Mouse (Mus musculus) fat pad, adult 2 months (tissue): ENCODE data around the gene Ank3.

Experiments
- DNase-seq: peaks from one replicate; pipeline ENCODE4 v3.0.0-alpha.2; 2011; ENCODE audit warnings: low read depth, low spot score; ENCODE audit errors: extremely low read depth

Gene Ank3

DNA sequence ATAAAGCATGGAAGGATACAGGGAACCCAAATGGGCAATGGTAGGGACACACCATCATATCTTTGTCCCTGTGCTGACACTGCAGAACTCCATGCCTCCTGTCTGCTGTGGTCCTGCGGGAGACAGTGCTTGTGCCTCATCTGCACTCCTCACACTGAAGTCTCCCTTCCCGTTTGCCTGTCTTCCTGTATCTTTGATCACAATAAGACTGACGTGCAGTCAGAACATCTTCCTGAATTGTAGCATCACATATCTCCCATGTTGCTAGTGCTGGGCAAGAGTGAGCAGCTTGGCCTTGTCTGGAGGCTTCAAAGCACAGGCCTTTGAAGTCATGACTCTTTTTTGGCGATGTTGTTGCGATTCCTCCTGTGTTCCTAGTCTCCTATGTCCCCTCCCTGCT, 346.3 kb downstream of the Ank3 start:
- DNase-seq, result no peak

DNA sequence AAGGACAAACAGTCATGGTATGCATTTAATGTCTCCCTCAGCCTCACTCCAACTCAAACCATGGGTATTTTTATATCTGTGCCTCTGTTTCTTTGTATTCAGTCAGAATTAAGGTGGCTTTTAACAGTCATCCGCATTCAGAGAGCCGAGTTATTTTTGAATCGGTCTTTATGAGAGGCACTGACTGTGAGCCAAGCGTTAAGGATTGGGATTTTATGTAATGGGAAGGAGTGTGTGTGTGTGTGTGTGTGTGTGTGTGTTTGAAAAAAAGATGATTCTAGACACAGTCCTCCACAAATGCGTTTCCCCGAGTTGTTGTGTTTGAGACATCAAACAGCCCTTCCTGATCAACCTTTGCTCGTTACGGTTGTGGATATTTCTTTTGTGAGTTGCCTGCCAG, 347.7 kb downstream of the Ank3 start:
- DNase-seq, result no peak

DNA sequence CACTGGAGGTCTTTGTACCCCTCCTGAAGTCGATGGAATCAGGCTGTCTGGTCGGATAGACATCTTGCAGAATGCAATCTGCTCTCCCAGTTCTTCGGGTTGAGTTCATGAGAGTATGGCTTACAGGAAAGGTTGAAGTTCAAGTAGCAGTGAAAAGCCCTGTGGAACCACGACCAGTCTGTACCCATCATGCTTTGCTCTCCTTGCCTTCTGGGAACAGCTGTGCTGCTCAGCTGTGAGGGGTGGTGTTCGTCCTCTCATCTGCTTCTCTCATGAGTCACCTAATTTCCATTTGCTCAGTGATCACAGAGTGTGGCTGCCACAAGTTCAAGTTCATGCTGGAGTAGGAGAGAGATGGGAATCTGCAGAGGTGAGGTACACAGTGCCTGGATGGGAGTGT, 348.2 kb downstream of the Ank3 start:
- DNase-seq, result no peak

DNA sequence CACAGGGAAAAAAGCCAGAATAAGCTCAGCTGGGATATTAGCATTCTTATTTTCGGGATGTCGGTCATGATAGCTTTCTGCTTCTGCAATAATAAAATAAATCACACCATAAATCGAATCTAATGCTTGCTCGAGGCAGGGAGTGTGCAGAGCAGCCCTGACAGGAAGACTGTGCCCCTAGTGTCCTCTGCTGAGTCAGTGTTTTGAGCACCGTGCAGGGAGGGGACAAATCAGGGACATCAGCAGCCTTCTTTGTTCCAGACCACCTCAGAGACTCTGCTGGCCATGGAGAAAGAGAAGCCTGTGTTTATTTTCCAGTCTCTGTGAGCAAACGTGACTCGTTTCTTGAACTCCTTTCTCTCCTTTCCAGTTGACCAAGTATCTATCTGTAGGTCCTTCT, 352.8 kb downstream of the Ank3 start:
- DNase-seq, result no peak

DNA sequence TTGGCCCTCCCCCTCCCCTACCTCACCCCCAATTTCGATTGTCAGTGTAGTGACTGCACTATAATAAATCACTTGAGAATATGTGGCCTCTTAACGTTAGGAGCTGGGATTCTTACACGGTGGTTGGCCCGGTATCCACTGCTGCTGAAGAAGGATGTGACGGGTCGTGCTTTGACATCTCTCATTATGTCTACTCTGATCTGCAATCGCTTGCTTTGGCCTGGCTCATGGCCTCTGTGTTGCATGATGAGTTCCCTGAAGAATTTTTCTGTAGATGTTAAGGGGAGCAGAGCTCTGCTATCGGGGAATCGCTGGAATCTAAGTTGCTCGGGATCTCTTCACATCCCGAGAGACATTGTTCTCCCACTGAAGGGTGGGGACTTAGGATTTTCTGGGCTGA, 354.9 kb downstream of the Ank3 start:
- DNase-seq, result no peak

DNA sequence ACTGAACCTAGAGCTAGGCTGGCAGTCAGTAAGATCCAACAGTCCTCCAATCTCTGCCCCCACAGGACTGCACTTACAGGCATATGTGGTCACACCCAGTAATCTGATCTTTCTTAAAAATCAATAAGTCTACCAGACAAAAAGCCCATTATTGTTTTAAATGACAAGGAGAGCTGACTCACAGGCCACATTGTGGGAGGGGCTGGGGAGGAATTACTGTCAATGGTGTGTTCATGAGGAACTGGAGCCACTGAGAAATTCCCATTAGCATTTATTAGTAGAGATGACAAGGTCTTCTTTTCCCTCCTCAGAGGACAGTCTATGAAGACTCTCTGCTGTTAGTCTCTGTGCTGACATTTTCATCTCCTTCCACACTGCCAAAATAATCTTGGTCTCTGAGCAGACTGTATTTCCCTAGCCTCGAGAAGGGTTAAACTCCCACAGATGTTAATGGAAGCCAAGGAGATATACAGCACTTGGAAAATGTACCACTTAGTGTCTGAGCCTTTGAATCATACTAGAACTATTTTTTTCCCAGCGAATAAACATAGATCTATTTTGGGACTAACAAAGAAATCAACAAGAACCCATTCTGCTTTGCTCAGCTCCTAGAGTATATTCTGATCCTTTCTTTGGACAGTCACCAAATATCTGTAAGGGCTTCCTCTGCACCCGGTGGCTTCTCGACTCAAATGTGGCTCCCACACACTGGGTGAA, 358.5 kb downstream of the Ank3 start:
- DNase-seq, result no peak

DNA sequence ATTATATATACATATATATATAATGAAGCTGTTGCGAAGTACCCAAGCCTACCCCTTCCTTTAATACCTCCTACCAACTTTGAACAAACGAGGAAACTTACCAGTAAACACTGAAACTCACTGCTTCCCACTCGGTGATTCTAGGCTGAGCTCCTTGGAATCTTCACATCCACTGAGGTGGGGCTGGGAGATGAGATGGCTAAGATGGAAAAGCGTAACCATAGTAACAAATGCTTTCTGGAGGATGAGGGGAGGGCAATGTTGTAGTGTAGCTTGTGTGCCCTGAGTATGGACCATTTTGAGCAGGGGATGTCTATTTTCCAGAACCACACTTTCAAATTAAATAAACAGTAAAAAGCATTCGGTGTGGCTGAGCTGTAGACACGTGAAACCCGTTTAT, 364.4 kb downstream of the Ank3 start:
- DNase-seq, result no peak

DNA sequence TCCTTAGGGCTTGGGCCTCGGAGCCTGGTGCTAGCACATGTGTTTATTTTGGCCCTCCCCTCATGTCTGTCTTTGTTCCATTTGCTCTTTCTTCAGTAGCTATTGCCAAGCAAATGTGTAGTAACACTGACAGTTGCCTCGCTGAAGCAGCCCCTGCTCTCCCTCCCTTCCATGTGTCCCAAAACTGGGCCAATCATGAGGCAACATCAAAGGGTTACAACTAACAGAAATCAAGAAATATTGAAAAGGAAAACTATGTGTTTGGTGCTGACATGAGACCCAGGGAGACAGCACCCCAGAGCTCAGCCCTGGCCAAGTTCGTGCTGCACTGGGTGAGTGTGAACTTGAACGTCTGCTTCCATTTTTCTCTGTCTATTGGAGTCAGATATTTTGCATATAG, 365.8 kb downstream of the Ank3 start:
- DNase-seq, result peak; percentile 11

DNA sequence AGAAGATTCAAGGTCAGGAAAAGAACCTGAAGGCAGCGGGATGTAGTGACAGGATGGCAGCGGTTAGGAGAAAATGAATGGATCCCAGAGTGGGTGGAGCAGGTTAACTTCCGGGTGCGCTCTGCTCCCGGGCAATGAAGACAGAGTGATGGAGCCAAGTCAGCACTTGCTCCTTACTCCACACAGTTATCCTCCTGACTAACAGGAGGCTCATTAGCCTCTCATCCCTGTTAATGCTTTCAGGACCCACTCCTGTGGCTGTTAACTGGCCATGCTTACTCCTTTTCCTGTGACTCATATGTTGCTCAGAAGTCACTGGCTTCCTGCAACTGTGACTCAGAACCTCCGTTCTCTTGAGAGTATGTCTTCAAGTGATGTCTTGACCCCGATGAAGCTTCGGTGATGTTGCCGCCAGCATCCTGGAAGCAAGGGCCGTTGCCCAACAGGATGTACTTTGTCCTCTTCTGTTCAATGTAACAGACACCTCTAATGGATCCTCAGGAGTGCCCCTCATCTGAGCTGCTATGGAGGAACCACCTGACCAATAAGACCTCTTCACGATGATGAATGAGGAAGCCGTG, 378.6 kb downstream of the Ank3 start:
- DNase-seq, result no peak

DNA sequence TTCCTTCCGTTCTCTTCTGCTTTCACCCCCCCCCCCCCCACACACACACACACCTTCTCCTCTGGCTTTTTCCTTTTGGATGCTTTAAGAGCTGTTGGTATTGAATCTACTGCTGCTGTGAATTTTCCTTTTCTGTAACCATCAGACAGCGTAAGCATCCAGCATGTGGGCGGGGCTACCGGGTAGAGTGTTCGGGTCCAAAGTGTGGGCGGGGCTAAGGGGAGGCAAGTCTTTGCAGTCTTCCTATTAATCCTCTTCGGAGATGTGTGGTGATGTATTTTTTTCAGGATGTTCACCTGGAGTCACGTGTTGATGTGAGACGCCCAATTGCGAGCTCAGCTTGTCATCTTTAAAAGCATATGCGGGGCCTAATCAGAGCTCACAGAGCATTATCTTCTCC, 379.2 kb downstream of the Ank3 start:
- no peak for DNase-seq

DNA sequence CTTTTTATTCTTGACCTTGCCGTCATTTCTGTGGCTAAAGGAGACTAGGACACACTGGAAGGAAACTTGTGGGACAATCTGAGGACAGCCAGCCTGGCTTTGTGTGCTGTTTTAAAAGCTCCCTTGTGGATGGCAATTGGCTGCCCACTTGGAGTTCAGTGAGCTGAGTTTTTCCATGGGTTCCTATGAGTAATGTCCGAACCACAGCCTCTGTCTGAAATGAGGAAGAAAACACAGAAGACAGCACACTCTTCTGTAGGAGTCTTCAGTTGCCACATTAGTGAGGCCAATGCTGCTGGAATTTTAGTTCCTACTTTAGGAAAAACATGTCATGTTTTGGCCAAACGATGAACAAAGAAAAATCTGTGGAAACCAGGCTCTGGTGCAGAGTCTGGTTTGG, 380.7 kb downstream of the Ank3 start:
- DNase-seq, result no peak

DNA sequence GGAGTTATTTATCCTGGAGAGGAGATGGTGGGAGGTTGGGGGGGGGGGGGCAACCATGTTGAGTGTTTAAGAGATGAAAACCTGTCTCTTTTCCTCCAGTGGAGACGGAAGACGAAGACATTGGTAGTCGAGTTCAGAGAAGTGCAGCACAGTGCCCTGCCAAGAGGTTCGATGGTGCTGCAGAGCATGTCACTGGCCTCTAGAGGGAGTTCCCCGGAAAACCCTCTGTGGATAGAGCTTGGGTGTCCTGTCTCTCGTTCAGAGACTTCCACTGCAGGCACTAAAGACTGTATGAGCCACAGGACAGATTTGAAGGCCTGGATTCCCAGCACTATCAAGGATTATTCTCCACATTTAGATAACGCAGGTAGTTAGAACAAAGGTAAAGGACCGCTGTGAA, 382.9 kb downstream of the Ank3 start:
- DNase-seq, result no peak

DNA sequence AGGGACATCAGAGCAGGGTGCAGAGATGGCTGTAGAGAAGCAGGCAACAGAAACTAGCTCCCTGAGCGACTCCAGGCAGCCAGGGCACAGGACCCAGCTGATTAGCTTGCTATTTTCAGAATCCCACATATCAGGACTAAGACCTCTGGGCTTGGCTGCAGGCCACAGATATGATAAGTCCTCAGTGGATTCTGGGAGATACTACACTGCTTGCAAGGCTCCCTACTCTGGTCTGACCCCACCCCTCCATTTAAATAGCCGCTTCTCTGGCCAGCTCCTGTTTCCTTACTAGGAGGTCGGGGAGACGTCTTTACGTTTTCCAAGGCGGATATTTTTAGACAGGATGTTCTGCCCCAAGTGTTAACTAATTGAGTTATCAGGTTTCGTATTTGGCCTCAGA, 386.7 kb downstream of the Ank3 start:
- DNase-seq, result no peak

DNA sequence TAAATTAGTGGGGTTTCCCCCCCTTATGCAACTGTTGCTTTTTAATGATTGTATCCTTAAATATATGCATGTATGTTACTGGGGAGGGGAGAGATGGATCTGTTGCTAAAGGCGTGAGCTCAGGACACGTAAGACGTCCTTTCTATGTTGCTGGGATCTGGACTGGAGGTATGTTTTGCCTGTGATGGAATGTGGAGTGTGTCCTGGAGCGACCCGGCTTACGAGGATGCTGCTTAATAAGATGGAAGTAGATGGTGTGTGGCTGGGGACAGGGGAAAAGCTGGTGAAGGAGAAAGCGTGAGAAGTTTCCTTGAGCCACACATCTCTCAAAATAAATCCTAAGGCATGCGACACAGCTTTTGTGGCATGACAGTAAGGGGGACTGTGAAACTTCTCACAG, 387.1 kb downstream of the Ank3 start:
- no peak for DNase-seq

DNA sequence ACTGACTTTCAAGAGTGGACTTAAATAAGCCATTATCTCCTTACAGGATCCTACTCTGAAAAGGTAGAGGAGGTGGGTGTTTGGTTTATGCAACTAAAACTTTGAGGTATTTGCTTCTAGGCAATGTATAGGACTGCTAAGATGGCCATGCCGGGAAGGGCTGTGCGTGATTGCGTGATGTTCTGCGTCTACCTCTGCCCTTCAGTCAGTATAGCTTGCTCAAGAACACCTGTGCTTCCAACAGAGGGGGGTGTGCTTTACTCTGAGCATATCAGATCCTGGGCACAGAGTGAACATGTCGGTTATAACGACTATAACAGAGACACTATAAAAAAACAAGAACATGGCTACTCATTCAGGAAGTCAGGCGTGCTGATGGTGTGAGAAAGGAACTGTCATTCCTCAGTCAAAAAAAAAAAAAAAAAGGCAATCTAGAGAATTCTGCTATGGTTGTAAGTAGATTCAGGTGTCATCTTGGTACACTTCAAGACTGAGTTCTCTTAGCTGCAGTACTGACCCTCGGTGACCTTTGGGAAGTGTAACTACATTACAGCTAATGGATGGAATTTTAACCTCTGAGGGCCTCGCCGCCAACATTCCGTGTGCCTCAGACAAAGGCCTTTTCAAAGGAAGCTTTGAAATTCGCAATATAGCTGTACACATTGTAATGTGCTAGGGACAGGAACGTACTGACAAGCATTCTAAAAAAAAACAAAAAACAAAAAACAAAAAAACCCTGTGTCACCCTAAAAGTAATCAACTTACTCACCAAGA, 387.8 kb downstream of the Ank3 start:
- DNase-seq, result no peak

DNA sequence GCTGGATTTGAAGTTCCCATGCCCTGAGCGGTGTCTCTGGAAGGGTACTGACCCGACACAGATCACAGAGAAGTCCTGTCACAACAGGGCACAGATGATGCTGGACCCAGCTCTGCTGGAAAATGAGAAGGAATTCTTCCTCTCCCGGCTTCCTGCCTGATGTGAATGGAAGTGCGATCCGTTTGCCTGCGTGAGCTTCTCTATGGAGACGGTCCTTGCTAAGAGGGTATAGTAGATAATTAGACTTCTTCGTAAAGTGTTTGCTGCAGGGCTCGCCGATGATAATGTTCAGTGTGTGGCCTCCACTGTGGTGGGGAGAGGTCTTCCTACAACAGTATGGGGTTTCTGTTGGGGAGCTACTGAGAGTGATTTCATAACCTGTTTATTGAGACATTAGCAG, 388.8 kb downstream of the Ank3 start:
- DNase-seq, result no peak

DNA sequence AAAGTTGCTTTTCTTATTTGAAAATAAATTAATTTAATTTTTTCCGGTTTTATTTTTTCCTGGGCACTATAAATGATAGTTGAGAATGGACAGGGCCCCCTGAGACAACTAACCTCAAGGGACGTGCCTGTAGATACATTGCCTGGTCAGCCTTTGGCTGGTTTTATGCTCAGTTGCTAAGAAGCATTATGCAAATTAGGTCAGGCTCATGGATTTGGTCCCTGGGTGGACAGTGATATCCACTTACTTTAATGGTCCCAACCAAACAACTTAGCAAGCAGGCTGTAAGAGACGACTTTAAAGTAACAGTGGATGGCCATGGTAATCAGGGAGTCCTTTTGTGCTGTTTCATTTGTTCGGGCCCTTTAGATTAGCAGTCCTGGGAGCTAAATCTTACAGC, 392.0 kb downstream of the Ank3 start:
- DNase-seq, result no peak

DNA sequence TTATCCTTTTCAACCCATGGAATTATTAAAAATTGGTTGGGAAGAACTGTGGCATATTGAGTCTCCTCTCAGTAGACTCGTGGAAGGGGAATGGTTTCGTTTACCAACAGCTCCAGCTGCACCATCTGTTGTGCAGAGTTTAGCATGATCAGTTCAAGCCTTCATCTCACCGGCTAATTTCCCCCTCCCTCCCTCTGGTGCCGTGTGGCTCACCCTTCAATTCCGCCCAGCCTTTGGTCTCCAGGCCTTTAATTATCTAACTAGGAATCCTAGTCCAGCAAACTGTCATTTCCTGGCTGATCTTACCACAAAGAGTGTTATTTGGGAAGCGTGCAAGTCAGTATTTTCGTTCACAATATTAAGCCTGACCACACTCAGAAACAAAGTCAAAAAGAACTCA, 393.4 kb downstream of the Ank3 start:
- DNase-seq, result no peak

DNA sequence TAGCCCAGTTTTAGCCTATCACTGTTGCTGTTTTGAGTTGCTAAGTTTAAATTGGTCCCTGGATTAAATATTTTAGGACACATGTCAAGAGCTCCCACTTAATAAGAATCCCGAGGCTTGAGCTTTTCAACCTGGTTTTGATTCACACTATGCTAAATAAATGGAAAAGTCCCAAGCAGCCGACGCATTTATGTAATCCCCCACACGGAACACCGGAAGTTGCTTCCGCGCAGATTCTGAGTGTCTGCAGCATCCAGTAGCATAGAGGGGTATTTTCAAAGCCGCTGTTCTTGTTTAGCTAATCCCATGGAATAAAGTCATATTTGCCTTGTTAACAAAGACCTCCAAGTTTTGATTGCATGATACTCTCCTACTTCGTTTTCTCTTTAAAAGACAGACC, 393.8 kb downstream of the Ank3 start:
- DNase-seq, result no peak

DNA sequence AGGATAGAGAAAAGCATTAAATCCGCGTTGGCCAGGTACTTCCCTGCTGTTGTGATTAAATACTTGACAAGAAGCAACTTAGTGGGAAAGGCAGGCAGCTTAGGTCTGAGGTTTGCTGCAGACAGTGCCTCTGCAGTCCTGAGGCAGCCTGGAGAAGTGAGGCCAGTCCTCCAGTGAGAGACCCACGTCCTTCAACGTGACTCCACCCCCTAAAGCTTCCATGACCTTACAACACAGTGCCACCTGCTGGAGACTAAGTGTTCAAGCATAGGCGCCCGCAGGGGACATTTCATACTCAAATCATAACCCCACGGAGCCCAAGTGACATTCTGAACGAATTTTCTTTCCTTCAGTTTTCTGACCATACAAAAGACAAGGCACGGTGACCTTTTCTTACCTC, 394.5 kb downstream of the Ank3 start:
- DNase-seq, result no peak

DNA sequence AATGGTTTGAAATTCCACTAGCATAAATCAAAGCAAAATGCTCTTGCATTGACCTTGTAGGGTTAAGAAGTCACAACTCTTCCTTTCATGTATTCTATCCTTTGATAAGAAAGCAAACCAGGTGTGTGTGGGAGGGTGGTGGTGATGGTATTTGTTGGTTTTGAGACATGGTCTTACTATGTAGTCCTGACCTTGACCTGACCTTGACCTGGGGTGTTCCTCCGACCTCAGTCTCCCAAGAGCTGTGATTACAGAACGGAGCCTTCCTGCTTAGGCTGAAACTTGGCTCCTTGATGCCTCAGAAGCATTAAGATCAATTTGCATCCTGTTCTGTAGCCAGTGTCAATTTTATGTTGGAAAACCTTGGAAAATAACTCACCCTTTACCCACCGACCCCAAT, 397.1 kb downstream of the Ank3 start:
- no peak for DNase-seq

DNA sequence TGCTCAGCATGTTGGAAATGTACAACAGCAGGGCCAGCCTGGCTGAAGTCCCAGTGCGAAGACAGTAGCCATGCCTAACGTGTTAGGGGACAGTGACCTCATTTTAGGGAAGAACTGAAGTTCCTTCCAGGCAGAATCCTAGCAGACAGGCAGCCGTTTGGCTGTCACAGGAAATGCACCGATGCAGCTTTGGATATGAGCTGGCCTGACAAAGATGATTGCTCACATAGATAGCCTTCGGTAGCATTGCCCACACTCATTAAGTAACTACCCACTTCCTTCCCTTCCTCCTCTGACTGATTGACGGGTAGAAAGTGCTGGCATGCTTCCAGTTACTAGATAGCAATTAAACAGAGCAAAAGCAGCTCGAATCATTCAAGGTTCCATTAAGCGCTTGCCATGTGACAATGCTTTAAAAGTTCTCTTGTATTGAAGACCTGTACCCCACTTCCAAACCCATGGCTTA, 397.9 kb downstream of the Ank3 start:
- DNase-seq, result no peak
